Mouse (Mus musculus): ENCODE data around the gene Rasgrp2.

Rasgrp2 gene

GRCm38 (mm10) chr19:6399285-6400095 is at the start of gene Rasgrp2:
Gene Rasgrp2 (plus strand): TSS chr19:6399340.
- no peak for DNase-seq (ENCODE audit: low spot score)

- DNase-seq (ENCODE audit: low spot score): peak; percentile 20
Measured at GRCm38 (mm10) chr19:6351431-6352106, 47.6 kb upstream of the Rasgrp2 start.

- DNase-seq (ENCODE audit: low spot score): no peak
Measured at GRCm38 (mm10) chr19:6352107-6352505, 47.0 kb upstream of the Rasgrp2 start.

GRCm38 (mm10) chr19:6354030-6354429 is 45.1 kb upstream of the Rasgrp2 start:
- DNase-seq (ENCODE audit: low spot score): peak; percentile 25

GRCm38 (mm10) chr19:6361291-6361690 is 37.8 kb upstream of the Rasgrp2 start:
- DNase-seq (ENCODE audit: low spot score): no peak

- no peak for DNase-seq (ENCODE audit: low spot score)
Measured at GRCm38 (mm10) chr19:6363091-6363410, 36.1 kb upstream of the Rasgrp2 start.

GRCm38 (mm10) chr19:6363411-6364240 is 35.5 kb upstream of the Rasgrp2 start, which contains the start of gene Sf1:
Gene Sf1 (plus strand): TSS chr19:6363690.
- peak; percentile 98 for DNase-seq (ENCODE audit: low spot score)

GRCm38 (mm10) chr19:6364317-6364725 is 34.8 kb upstream of the Rasgrp2 start:
- DNase-seq (ENCODE audit: low spot score): peak; percentile 83

GRCm38 (mm10) chr19:6364842-6365241 is 34.3 kb upstream of the Rasgrp2 start:
- DNase-seq (ENCODE audit: low spot score): no peak

- no peak for DNase-seq (ENCODE audit: low spot score)
Measured at GRCm38 (mm10) chr19:6370175-6370574, 29.0 kb upstream of the Rasgrp2 start.

- DNase-seq (ENCODE audit: low spot score): peak; percentile 63
Measured at GRCm38 (mm10) chr19:6372433-6372832, 26.7 kb upstream of the Rasgrp2 start.

- DNase-seq (ENCODE audit: low spot score): peak; percentile 70
Measured at GRCm38 (mm10) chr19:6373539-6374400, 25.4 kb upstream of the Rasgrp2 start.

GRCm38 (mm10) chr19:6374571-6374970 is 24.6 kb upstream of the Rasgrp2 start:
- DNase-seq (ENCODE audit: low spot score): no peak

GRCm38 (mm10) chr19:6375423-6376254 is 23.5 kb upstream of the Rasgrp2 start:
- DNase-seq (ENCODE audit: low spot score): no peak

GRCm38 (mm10) chr19:6376255-6376564 is 22.9 kb upstream of the Rasgrp2 start:
- no peak for DNase-seq (ENCODE audit: low spot score)

- DNase-seq (ENCODE audit: low spot score): no peak
Measured at GRCm38 (mm10) chr19:6376643-6377042, 22.5 kb upstream of the Rasgrp2 start.

GRCm38 (mm10) chr19:6377327-6378040 is 21.7 kb upstream of the Rasgrp2 start:
- DNase-seq (ENCODE audit: low spot score): no peak

- no peak for DNase-seq (ENCODE audit: low spot score)
Measured at GRCm38 (mm10) chr19:6380411-6381166, 18.6 kb upstream of the Rasgrp2 start.

GRCm38 (mm10) chr19:6381238-6381637 is 17.9 kb upstream of the Rasgrp2 start:
- DNase-seq (ENCODE audit: low spot score): no peak

All from MN1 (cell line).